Mouse (Mus musculus) CH12.LX (cell line): ENCODE data around the gene Fen1. TPM values are rescaled to one million over a fixed set of nuclear protein-coding genes. Genes with fewer than 3 reads are reported as not detected.

ENCODE experiments used
- DNase-seq: peaks from one replicate; pipeline ENCODE4 v3.0.0-alpha.2; 2013; ENCODE audit errors: extremely low read depth
- H3K27ac ChIP-seq: 2 replicates; pipeline ENCODE4 v1.5.1; 2012; ENCODE audit warnings: low read depth, mild to moderate bottlenecking, control low read depth, moderate library complexity; ENCODE audit not compliant: insufficient read depth
- H3K27me3 ChIP-seq: replicated peaks from 2 replicates; pipeline ENCODE3; 2012; ENCODE audit warnings: inconsistent platforms
- H3K36me3 ChIP-seq, 2 experiments: replicated peaks in 1 of 2; 2 replicates each; pipeline versions ENCODE3 to v1.6.1; 2012; ENCODE audit warnings: inconsistent platforms in 1 of 2, low read length in 1 of 2, mild to moderate bottlenecking in 1 of 2, mixed read lengths in 1 of 2, moderate library complexity in 1 of 2; ENCODE audit not compliant: control insufficient read depth in 1 of 2, insufficient read depth in 1 of 2
- H3K4me1 ChIP-seq, 2 experiments: 2 replicates each; pipeline ENCODE4 v1.6.1; 2012; ENCODE audit warnings: inconsistent platforms in 1 of 2, moderate library complexity in 1 of 2; ENCODE audit not compliant: insufficient read depth in 2 of 2, control insufficient read depth in 1 of 2
- H3K4me2 ChIP-seq: 2 replicates; pipeline ENCODE4 v1.6.1; 2012; ENCODE audit warnings: low read depth, mild to moderate bottlenecking, control low read depth; ENCODE audit not compliant: poor library complexity, insufficient read depth, severe bottlenecking
- H3K4me3 ChIP-seq, 3 experiments: fragments of 150-350 bp in 1 of 3; sonication (generic) in 1 of 3; replicated peaks in 1 of 3; 2 replicates each; pipeline versions ENCODE3 to v1.5.1; 2011 to 2012; ENCODE audit warnings: low read depth in 2 of 3, low read length in 2 of 3, mild to moderate bottlenecking in 2 of 3, moderate library complexity in 2 of 3, control low read depth in 1 of 3, improper control_type of control experiment in 1 of 3, inconsistent platforms in 1 of 3, mixed read lengths in 1 of 3; ENCODE audit not compliant: poor library complexity in 1 of 3
- H3K79me2 ChIP-seq: replicated peaks from 2 replicates; pipeline ENCODE4 v1.6.1; 2012; ENCODE audit warnings: mild to moderate bottlenecking, moderate library complexity; ENCODE audit not compliant: control insufficient read depth, poor library complexity, insufficient read depth, severe bottlenecking; ENCODE audit errors: extremely low read depth
- H3K9ac ChIP-seq: 2 replicates; pipeline ENCODE4 v1.6.1; 2012; ENCODE audit warnings: low read depth, mild to moderate bottlenecking, control low read depth, moderate library complexity; ENCODE audit not compliant: insufficient read depth
- H3K9me3 ChIP-seq: replicated peaks from 2 replicates; pipeline ENCODE3; 2012; ENCODE audit warnings: low read length, inconsistent platforms, mixed read lengths
- BHLHE40 ChIP-seq: IDR thresholded peaks from 2 replicates; pipeline ENCODE4 v1.6.1; 2011; ENCODE audit warnings: mild to moderate bottlenecking, low read depth, low read length, improper control_type of control experiment
- CHD2 ChIP-seq: IDR thresholded peaks from 2 replicates; pipeline ENCODE4 v1.6.1; 2011; ENCODE audit warnings: low read length, improper control_type of control experiment
- CTCF ChIP-seq, 2 experiments: IDR thresholded peaks in 1 of 2; conservative IDR thresholded peaks in 1 of 2; 2 replicates each; pipeline ENCODE4 v1.5.1; 2011 to 2012; ENCODE audit warnings: low read depth in 2 of 2, low read length in 2 of 2, improper control_type of control experiment in 1 of 2, inconsistent platforms in 1 of 2, mild to moderate bottlenecking in 1 of 2, moderate library complexity in 1 of 2
- E2F4 ChIP-seq: IDR thresholded peaks from 2 replicates; pipeline ENCODE4 v1.6.1; 2011; ENCODE audit warnings: low read depth, low read length, improper control_type of control experiment; ENCODE audit not compliant: insufficient replicate concordance
- ELF1 ChIP-seq: IDR thresholded peaks from 2 replicates; pipeline ENCODE4 v1.6.1; 2014; ENCODE audit warnings: low read depth, mild to moderate bottlenecking, inconsistent platforms, low read length, improper control_type of control experiment
- EP300 ChIP-seq: IDR thresholded peaks from 2 replicates; pipeline ENCODE4 v1.6.1; 2011; ENCODE audit warnings: low read length, improper control_type of control experiment
- ETS1 ChIP-seq: conservative IDR thresholded peaks from 2 replicates; pipeline ENCODE4 v1.6.1; 2012; ENCODE audit warnings: low read depth, mild to moderate bottlenecking, inconsistent platforms, low read length, improper control_type of control experiment, moderate library complexity
- GABPA ChIP-seq: IDR thresholded peaks from 2 replicates; pipeline ENCODE4 v1.6.1; 2012; ENCODE audit warnings: low read depth, low read length, improper control_type of control experiment, inconsistent platforms; ENCODE audit not compliant: insufficient replicate concordance
- JUN ChIP-seq: IDR thresholded peaks from 2 replicates; pipeline ENCODE4 v1.6.1; 2011; ENCODE audit warnings: low read depth, mild to moderate bottlenecking, low read length, improper control_type of control experiment, moderate library complexity; ENCODE audit not compliant: insufficient read depth
- MAZ ChIP-seq: IDR thresholded peaks from 2 replicates; pipeline ENCODE4 v1.6.1; 2012; ENCODE audit warnings: low read depth, mild to moderate bottlenecking, inconsistent platforms, low read length, improper control_type of control experiment, moderate library complexity
- MEF2A ChIP-seq: IDR thresholded peaks from 2 replicates; pipeline ENCODE4 v1.6.1; 2014; ENCODE audit warnings: low read depth, mild to moderate bottlenecking, inconsistent platforms, low read length, improper control_type of control experiment, borderline replicate concordance
- MXI1 ChIP-seq: IDR thresholded peaks from 2 replicates; pipeline ENCODE4 v1.6.1; 2011; ENCODE audit warnings: mild to moderate bottlenecking, low read depth, low read length, improper control_type of control experiment
- MYC ChIP-seq: IDR thresholded peaks from 2 replicates; pipeline ENCODE4 v1.6.1; 2011; ENCODE audit warnings: low read depth, mild to moderate bottlenecking, improper control_type of control experiment, low read length
- NELFE ChIP-seq: IDR thresholded peaks from 2 replicates; pipeline ENCODE4 v1.6.1; 2011; ENCODE audit warnings: low read depth, low read length, improper control_type of control experiment
- PAX5 ChIP-seq: IDR thresholded peaks from 2 replicates; pipeline ENCODE4 v1.6.1; 2012; ENCODE audit warnings: low read length, inconsistent platforms, mixed read lengths
- POLR2AphosphoS2 ChIP-seq: IDR thresholded peaks from 2 replicates; pipeline ENCODE4 v1.6.1; 2011; ENCODE audit warnings: low read depth, low read length, improper control_type of control experiment
- RAD21 ChIP-seq: IDR thresholded peaks from 2 replicates; pipeline ENCODE4 v1.6.1; 2011; ENCODE audit warnings: low read depth, mild to moderate bottlenecking, low read length, improper control_type of control experiment, moderate library complexity
- RCOR1 ChIP-seq: conservative IDR thresholded peaks from 2 replicates; pipeline ENCODE4 v1.6.1; 2012; ENCODE audit warnings: low read depth, mild to moderate bottlenecking, inconsistent platforms, low read length, improper control_type of control experiment
- SIN3A ChIP-seq: IDR thresholded peaks from 2 replicates; pipeline ENCODE4 v1.6.1; 2012; ENCODE audit warnings: low read length, improper control_type of control experiment, inconsistent platforms
- SMC3 ChIP-seq: IDR thresholded peaks from 2 replicates; pipeline ENCODE4 v1.6.1; 2011; ENCODE audit warnings: low read depth, low read length, improper control_type of control experiment
- TBP ChIP-seq: conservative IDR thresholded peaks from 2 replicates; pipeline ENCODE4 v1.6.1; 2011; ENCODE audit warnings: low read depth, low read length, improper control_type of control experiment
- TCF12 ChIP-seq: IDR thresholded peaks from 2 replicates; pipeline ENCODE4 v1.6.1; 2014; ENCODE audit warnings: low read depth, mild to moderate bottlenecking, inconsistent platforms, low read length, improper control_type of control experiment
- UBTF ChIP-seq: IDR thresholded peaks from 2 replicates; pipeline ENCODE4 v1.6.1; 2012; ENCODE audit warnings: low read depth, mild to moderate bottlenecking, inconsistent platforms, low read length, improper control_type of control experiment, moderate library complexity
- USF1 ChIP-seq: IDR thresholded peaks from 2 replicates; pipeline ENCODE4 v1.6.1; 2014; ENCODE audit warnings: low read depth, mild to moderate bottlenecking, inconsistent platforms, low read length, improper control_type of control experiment
- USF2 ChIP-seq: conservative IDR thresholded peaks from 2 replicates; pipeline ENCODE4 v1.6.1; 2011; ENCODE audit warnings: low read depth, low read length, improper control_type of control experiment
- ZKSCAN1 ChIP-seq: IDR thresholded peaks from 2 replicates; pipeline ENCODE4 v1.6.1; 2012; ENCODE audit warnings: low read depth, inconsistent platforms, low read length, improper control_type of control experiment, borderline replicate concordance
- dilution Hi-C: fragments of 300-500 bp; cut with MboI; formaldehyde crosslinking; loops from 2 replicates; pipeline ENCODE4 v1.14.3; 2020; ENCODE audit warnings: low sequenced_read_pairs; ENCODE audit not compliant: extremely low pct_unique_long_range_greater_than_20kb, extremely low pct_ligation_motif_present
- in situ Hi-C: fragments of 300-500 bp; cut with MboI; formaldehyde crosslinking; loops from 3 replicates; pipeline ENCODE4 v1.14.3; 2019; ENCODE audit warnings: low sequenced_read_pairs, low pct_ligation_motif_present, low pct_unique_long_range_greater_than_20kb, mixed read lengths
- polyA plus RNA-seq: library from polyadenylated mRNA; unstranded; fragments of >175 nt; gene quantifications from 2 replicates; pipeline ENCODE4 v1.2.1, GENCODE M21; 2012; ENCODE audit warnings: low read depth; ENCODE audit not compliant: insufficient read length
- total RNA-seq, 2 experiments: library from RNA; depleted of rRNA; stranded (reverse); fragments of 300-350 nt in 1 of 2; fragments of >200 nt in 1 of 2; gene quantifications; 2 replicates each; pipeline ENCODE4 v1.2.3; 2012 to 2014

The Fen1 gene
- total and polyA plus RNA-seq, 3 experiments: 111 to 156 (median 125) TPM

- peaks cover 16 to 42% of the 10 kb centered on the region in 2 experiments for H3K4me1 ChIP-seq
- no peak overlapping the region for H3K9ac ChIP-seq
- H3K27ac ChIP-seq: no peak overlapping the region
- dilution Hi-C loops (no loop called here), in situ Hi-C loops (no loop called here)
- H3K9me3 ChIP-seq: no peaks in the 10 kb centered on the region
- no peak overlapping the region for H3K4me3 ChIP-seq
- H3K79me2 ChIP-seq: no peaks in the 10 kb centered on the region
- H3K27me3 ChIP-seq: no peaks in the 10 kb centered on the region
- H3K4me2 ChIP-seq: no peak overlapping the region
- H3K36me3 ChIP-seq: peaks cover 36 to 67% of the 10 kb centered on the region in 2 experiments
- TF ChIP-seq MXI1: no peak
- no peak for TF ChIP-seq SMC3
- TF ChIP-seq PAX5: no peak
- no peak for TF ChIP-seq JUN
- no peak for TF ChIP-seq CHD2
- TF ChIP-seq TBP: no peak
- TF ChIP-seq SIN3A: no peak
- TF ChIP-seq RCOR1: no peak
- TF ChIP-seq EP300: no peak
- no peak for TF ChIP-seq ETS1
- TF ChIP-seq MAZ: no peak
- no peak for TF ChIP-seq GABPA
- TF ChIP-seq ELF1: no peak
- no peak for TF ChIP-seq BHLHE40
- no peak for TF ChIP-seq POLR2AphosphoS2
- TF ChIP-seq MYC: no peak
- TF ChIP-seq NELFE: no peak
- no peak for TF ChIP-seq UBTF
- no peak for TF ChIP-seq MEF2A
- DNase-seq: no peak
These were observed 17.4 kb downstream of the Fen1 start for GRCm38 (mm10) chr19:10186569-10186968.

- Histone ChIP-seq H3K4me3 (no peak overlapping the region), H3K27me3 (no peaks in the 10 kb centered on the region), H3K9me3 (no peaks in the 10 kb centered on the region), H3K9ac (no peak overlapping the region), H3K79me2 (no peaks in the 10 kb centered on the region), H3K4me1 (peaks cover 12 to 35% of the 10 kb centered on the region in 2 experiments), H3K36me3 (peaks cover 36 to 61% of the 10 kb centered on the region in 2 experiments), H3K4me2 (no peak overlapping the region), H3K27ac (no peak overlapping the region)
- dilution Hi-C loops: no loop called here
- TF ChIP-seq BHLHE40 (no peak), SMC3 (no peak), TCF12 (no peak), ZKSCAN1 (no peak), JUN (no peak), ELF1 (no peak), RAD21 (no peak), USF1 (no peak), CTCF (conservative IDR thresholded peaks at IDR 0.05 in 1 of 2, IDR thresholded peaks at IDR 0.05 in 1 of 2; ENCODE audit: low read depth in 2 of 2, low read length in 2 of 2) (no peak), MXI1 (no peak), USF2 (no peak), SIN3A (no peak), E2F4 (no peak), TBP (no peak)
- no peak for DNase-seq
- in situ Hi-C loops: no loop called here
These were observed 18.1 kb downstream of the Fen1 start for GRCm38 (mm10) chr19:10185876-10186275.
